9 mouse cellular contexts compared by ENCODE assay signal in genomic region chr2:71955637-71956036, GRCm38 (mm10). TPM values are rescaled to one million over a fixed set of nuclear protein-coding genes. Genes with fewer than 3 reads are reported as not detected.
DNase-seq lines count a peak whose midpoint lies in the region; ATAC-seq lines count a peak whose summit lies in the region.
"Had no signal": no experiment of that assay in that cellular context is flagged by ENCODE, and none has a peak within 500 bp of the region (broad histone marks: within the 10 kb centered on the region; RNA-seq: fewer than 3 reads in every experiment).

No protein-coding gene starts in this region.

- no peak overlapping the region for H3K4me3 ChIP-seq in midbrain, embryonic 11.5 days (ENCODE audit: low read depth, low read length)
- no peak overlapping the region for H3K4me3 ChIP-seq in midbrain, embryonic 13.5 days (replicated peaks)
- H3K4me3 ChIP-seq: neural tube, embryonic 13.5 days had no signal

- no peak overlapping the region for H3K4me2 ChIP-seq in midbrain, embryonic 11.5 days
- no peak overlapping the region for H3K4me2 ChIP-seq in midbrain, embryonic 13.5 days (replicated peaks)
- H3K4me2 ChIP-seq: neural tube, embryonic 13.5 days had no signal

- H3K9ac ChIP-seq in midbrain, embryonic 11.5 days (ENCODE audit: low read length): no peak overlapping the region
- H3K9ac ChIP-seq in midbrain, embryonic 13.5 days (replicated peaks): no peak overlapping the region
- H3K9ac ChIP-seq: neural tube, embryonic 13.5 days had no signal

- no peak for ATAC-seq in midbrain, embryonic 11.5 days (ENCODE audit: low FRiP score)
- ATAC-seq in midbrain, embryonic 13.5 days: no peak
- no peak for ATAC-seq in megakaryocyte-erythroid progenitor cell, adult 5-6 weeks (replicated peaks; ENCODE audit: low FRiP score, low TSS enrichment, poor library complexity, severe bottlenecking)

- no peak overlapping the region for H3K27ac ChIP-seq in midbrain, embryonic 11.5 days (ENCODE audit: low read depth, low read length)
- H3K27ac ChIP-seq in midbrain, embryonic 13.5 days: no peak overlapping the region
- H3K27ac ChIP-seq: neural tube, embryonic 13.5 days had no signal

- no peaks in the 10 kb centered on the region for H3K36me3 ChIP-seq in midbrain, embryonic 11.5 days (ENCODE audit: control insufficient read depth, insufficient read depth, low read length)
- no peaks in the 10 kb centered on the region for H3K36me3 ChIP-seq in midbrain, embryonic 13.5 days
- H3K36me3 ChIP-seq: neural tube, embryonic 13.5 days had no signal

- H3K4me1 ChIP-seq in midbrain, embryonic 11.5 days (ENCODE audit: control insufficient read depth, insufficient read depth, low read length): no peaks in the 10 kb centered on the region
- no peaks in the 10 kb centered on the region for H3K4me1 ChIP-seq in midbrain, embryonic 13.5 days (replicated peaks)
- H3K4me1 ChIP-seq: neural tube, embryonic 13.5 days had no signal

- H3K27me3 ChIP-seq in midbrain, embryonic 11.5 days (ENCODE audit: control insufficient read depth, insufficient read depth, low read length): no peaks in the 10 kb centered on the region
- H3K27me3 ChIP-seq in midbrain, embryonic 13.5 days: no peaks in the 10 kb centered on the region
- H3K27me3 ChIP-seq: neural tube, embryonic 13.5 days had no signal

- intact Hi-C loops in heart, postnatal 36 days (cut with DNase I): loop anchor here (1.0 to 10.0 kb wide), 3 partner anchors 56 to 361 kb away; no protein-coding TSS in a partner anchor
- intact Hi-C loops in left cerebral cortex, postnatal 36 days (cut with DNase I): loop anchor here (1.0 to 5.0 kb wide), 2 partner anchors 57 to 103 kb away; no protein-coding TSS in a partner anchor

- 23% methylated on average over 8 of the region's 8 CpGs for WGBS in midbrain, embryonic 11.5 days
- 31% methylated on average over 8 of the region's 8 CpGs for WGBS in midbrain, embryonic 13.5 days

- H3K9me3 ChIP-seq in midbrain, embryonic 11.5 days (ENCODE audit: control insufficient read depth, low read length): no peaks in the 10 kb centered on the region
- no peaks in the 10 kb centered on the region for H3K9me3 ChIP-seq in midbrain, embryonic 13.5 days
- H3K9me3 ChIP-seq: neural tube, embryonic 13.5 days had no signal

- peak; percentile 86 for DNase-seq in midbrain, embryonic 11.5 days (ENCODE audit: low spot score, missing footprints)
- DNase-seq in ZHBTc4 (ENCODE audit: low read depth, low spot score): peak; percentile 61
- DNase-seq in cerebellum, postnatal 25 days: peak; percentile 70 to 81
- peak; percentile 47 to 55 for DNase-seq in heart, postnatal 36 days
- DNase-seq in left cerebral cortex, postnatal 36 days (ENCODE audit: low spot score in 2 of 2): peak; percentile 45 to 61
- DNase-seq in right cerebral cortex, adult 18-20 months: peak; percentile 62

RNA-seq across cellular contexts. Expression of gene Rapgef4, which starts 25.4 kb away (rescaled TPM):
- polyA plus RNA-seq in midbrain, embryonic 11.5 days (2014; fragmentation: Nextera tagmentation; extraction: Ambion mirVana): 2.0 TPM in 2 replicates
- 11.3 and 12.5 TPM in 2 replicates for polyA plus RNA-seq in midbrain, embryonic 13.5 days (2015; fragmentation: Nextera tagmentation; extraction: Ambion mirVana)
- 10 to 100 TPM; 25.8 to 33.4 TPM for total RNA-seq in heart, postnatal 36 days (2021)
- total RNA-seq in left cerebral cortex, postnatal 36 days (2021): 100 to 1,000 TPM; 419 to 456 TPM
- total RNA-seq in megakaryocyte-erythroid progenitor cell, adult 5-6 weeks (2014; fragmentation: Nextera tagmentation): not detected in 2 replicates
- total RNA-seq in megakaryocyte-erythroid progenitor cell, adult 5-6 weeks (2017): not detected in 2 replicates

Comparison
In these comparisons a context has a peak if more than half of its experiments do, and no peak if none do; other contexts are left out.
1. RNA of gene Rapgef4, which starts 25.4 kb away (total RNA-seq): 419 to 456 TPM in left cerebral cortex, postnatal 36 days and 25.8 to 33.4 TPM in heart, postnatal 36 days; not detected in megakaryocyte-erythroid progenitor cell, adult 5-6 weeks; every median in the first group is over 10 times any median in the second.
2. Peak in every context shown above with its lines, with median percentiles within 50 percentile points of each other: DNase-seq.